Mouse (Mus musculus) c-Kit-positive CD71-positive TER-119-negative erythroid progenitor cells, embryonic 14.5 days (primary cell): ENCODE results near the gene Frmd5.
"Not testable (repeated sequence)": the region's sequence is repeated elsewhere in the genome, so short reads cannot be mapped to it uniquely, and the experiment has no call there.

Experiments
- DNase-seq: peaks from one replicate; pipeline ENCODE4 v3.0.0-alpha.2; 2013; ENCODE audit warnings: low read depth

Gene Frmd5

GRCm38 (mm10) chr2:121806959-121807653, at the start of gene Frmd5:
Gene Frmd5 (minus strand): TSS chr2:121807087.
- peak; percentile 82 for DNase-seq

- DNase-seq, result no peak
Measured at GRCm38 (mm10) chr2:121853974-121854373, 47.1 kb upstream of the Frmd5 start.

- no peak for DNase-seq
Measured at GRCm38 (mm10) chr2:121852045-121852444, 45.2 kb upstream of the Frmd5 start.

GRCm38 (mm10) chr2:121846050-121846449, 39.2 kb upstream of the Frmd5 start:
- DNase-seq, result no peak

GRCm38 (mm10) chr2:121842249-121842648, 35.4 kb upstream of the Frmd5 start:
- no peak for DNase-seq

GRCm38 (mm10) chr2:121841453-121841852, 34.6 kb upstream of the Frmd5 start:
- DNase-seq, result no peak

- DNase-seq, result no peak
Measured at GRCm38 (mm10) chr2:121834926-121835325, 28.0 kb upstream of the Frmd5 start.

- peak; percentile 59 for DNase-seq
Measured at GRCm38 (mm10) chr2:121832484-121832894, 25.6 kb upstream of the Frmd5 start.

GRCm38 (mm10) chr2:121828411-121828810, 21.5 kb upstream of the Frmd5 start:
- DNase-seq, result no peak

- no peak for DNase-seq
Measured at GRCm38 (mm10) chr2:121826189-121826588, 19.3 kb upstream of the Frmd5 start.

- no peak for DNase-seq
Measured at GRCm38 (mm10) chr2:121824653-121825052, 17.8 kb upstream of the Frmd5 start.

- DNase-seq, result no peak
Measured at GRCm38 (mm10) chr2:121821787-121822186, 14.9 kb upstream of the Frmd5 start.

- DNase-seq, result not testable (repeated sequence)
Measured at GRCm38 (mm10) chr2:121810876-121811275, 4.0 kb upstream of the Frmd5 start.

GRCm38 (mm10) chr2:121809126-121809525, 2.2 kb upstream of the Frmd5 start:
- no peak for DNase-seq

- DNase-seq, result no peak
Measured at GRCm38 (mm10) chr2:121806171-121806943, 530 bp downstream of the Frmd5 start.

GRCm38 (mm10) chr2:121799051-121799450, 7.8 kb downstream of the Frmd5 start:
- DNase-seq, result no peak

- DNase-seq, result no peak
Measured at GRCm38 (mm10) chr2:121795995-121796394, 10.9 kb downstream of the Frmd5 start.

GRCm38 (mm10) chr2:121789777-121790176, 17.1 kb downstream of the Frmd5 start:
- no peak for DNase-seq

- DNase-seq, result no peak
Measured at GRCm38 (mm10) chr2:121788415-121788814, 18.5 kb downstream of the Frmd5 start.

GRCm38 (mm10) chr2:121787767-121788166, 19.1 kb downstream of the Frmd5 start:
- peak; percentile 23 for DNase-seq

- no peak for DNase-seq
Measured at GRCm38 (mm10) chr2:121787271-121787670, 19.6 kb downstream of the Frmd5 start.

GRCm38 (mm10) chr2:121776219-121776618, 30.7 kb downstream of the Frmd5 start:
- DNase-seq, result no peak

- DNase-seq, result no peak
Measured at GRCm38 (mm10) chr2:121764851-121765250, 42.0 kb downstream of the Frmd5 start.
